Mouse (Mus musculus): Measurements from ENCODE around the gene Cstl1. TPM values are rescaled to one million over a fixed set of nuclear protein-coding genes. Genes with fewer than 3 reads are reported as not detected.

The Cstl1 gene
- polyA plus RNA-seq, 2 experiments from 2014 or later = not detected

Other genes with a start within 250 kb of the Cstl1 start
- 10 to 100 TPM; 41.1 to 61.1 TPM for gene Nxt1, start 77.8 kb upstream of the Cstl1 start, polyA plus RNA-seq (2017; shearing (Covaris generic))
- 10 to 100 TPM; 17.0 to 19.0 TPM for gene Gzf1, start 69.3 kb upstream of the Cstl1 start, polyA plus RNA-seq (2017; shearing (Covaris generic))
- 1 to 10 TPM; 1.2 TPM for gene Napb, start 17.9 kb upstream of the Cstl1 start, polyA plus RNA-seq (2017; shearing (Covaris generic))
- not detected for gene Cst11, start 21.1 kb downstream of the Cstl1 start, polyA plus RNA-seq (2017; shearing (Covaris generic))
- gene 8030411F24Rik, start 31.7 kb downstream of the Cstl1 start, polyA plus RNA-seq (2017; shearing (Covaris generic)) = not detected
- not detected for gene Cst12, start 39.0 kb downstream of the Cstl1 start, polyA plus RNA-seq (2017; shearing (Covaris generic))
- not detected for gene Cst8, start 48.4 kb downstream of the Cstl1 start, polyA plus RNA-seq (2017; shearing (Covaris generic))
- gene Cst13, start 69.7 kb downstream of the Cstl1 start, polyA plus RNA-seq (2017; shearing (Covaris generic)) = not detected
- not detected for gene Cst9, start 84.8 kb downstream of the Cstl1 start, polyA plus RNA-seq (2017; shearing (Covaris generic))
- not detected for gene 9230104L09Rik, start 114.7 kb downstream of the Cstl1 start, polyA plus RNA-seq (2017; shearing (Covaris generic))
- 100 to 1,000 TPM; 159 to 175 TPM for gene Cst3, start 125.3 kb downstream of the Cstl1 start, polyA plus RNA-seq (2017; shearing (Covaris generic))

Measured in CD4-positive, CD25-positive, alpha-beta regulatory T cell, adult 4 months (primary cell).